Mouse (Mus musculus) cerebellum, adult 2 months (tissue): ENCODE data around the gene Ctc1.

Experiments
- CTCF ChIP-seq: fragments of 200-500 bp; IDR thresholded peaks from 2 replicates; pipeline ENCODE4 v1.5.1; 2011; ENCODE audit warnings: low read depth, mild to moderate bottlenecking, control low read depth, low read length, moderate library complexity, borderline replicate concordance; ENCODE audit not compliant: insufficient read depth
- POLR2A ChIP-seq: fragments of 200-500 bp; IDR thresholded peaks from 2 replicates; pipeline ENCODE4 v1.6.1; 2011; ENCODE audit warnings: low read length, control low read depth, borderline replicate concordance; ENCODE audit not compliant: insufficient read depth

DNA sequence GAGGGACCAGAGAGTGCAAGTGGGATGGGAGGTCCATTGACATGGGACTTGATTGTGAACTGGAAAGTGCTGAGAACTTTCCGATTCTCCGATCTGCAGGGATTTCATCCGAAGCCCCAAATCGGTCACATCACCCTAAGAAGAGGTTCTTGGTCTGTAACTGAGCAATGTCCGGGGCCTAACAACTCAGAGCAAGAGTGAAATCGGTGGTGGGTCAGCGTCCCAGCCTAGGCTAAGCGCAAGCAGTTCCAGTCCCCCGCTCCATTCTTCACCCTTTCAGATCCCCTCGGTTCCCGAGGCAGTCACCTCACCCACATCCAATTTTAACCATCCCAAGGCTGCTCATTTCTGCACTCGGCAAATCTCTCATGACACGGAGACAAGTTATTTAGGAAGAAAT, 54.4 kb downstream of the Ctc1 start:
- TF ChIP-seq POLR2A = no peak
- TF ChIP-seq CTCF = no peak
